Mouse (Mus musculus): Measurements from ENCODE around the gene Ift122. TPM values are rescaled to one million over a fixed set of nuclear protein-coding genes. Genes with fewer than 3 reads are reported as not detected.
A peak's percentile ranks its signal among the peaks of the same experiment; 100 is the strongest.
"Not testable (repeated sequence)": the region's sequence is repeated elsewhere in the genome, so short reads cannot be mapped to it uniquely, and the experiment has no call there.

Gene Ift122
- total RNA-seq, 2 experiments from 2014 or later = 4.0 to 5.7 TPM

DNA sequence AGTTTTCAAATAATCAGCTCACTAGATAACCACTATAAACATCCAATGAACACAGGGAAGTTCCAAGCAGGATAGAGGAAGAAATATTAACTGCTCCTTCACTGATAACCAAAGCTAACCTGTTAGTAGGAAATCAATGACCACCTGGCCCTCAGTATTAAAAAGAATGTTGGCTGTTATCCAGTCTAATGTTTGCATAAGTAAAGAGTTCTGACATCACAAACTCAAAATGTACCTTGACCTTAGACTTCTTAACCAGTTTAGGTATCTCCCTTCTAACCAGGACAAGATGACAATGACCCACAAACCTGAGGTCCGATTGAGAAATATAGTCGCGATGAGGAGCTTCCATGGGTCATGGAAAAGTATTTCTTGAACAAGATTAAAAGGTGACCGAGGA is 8.3 kb upstream of the Ift122 start:
- ATAC-seq (replicated peaks; ENCODE audit: poor library complexity, severe bottlenecking) = no peak

DNA sequence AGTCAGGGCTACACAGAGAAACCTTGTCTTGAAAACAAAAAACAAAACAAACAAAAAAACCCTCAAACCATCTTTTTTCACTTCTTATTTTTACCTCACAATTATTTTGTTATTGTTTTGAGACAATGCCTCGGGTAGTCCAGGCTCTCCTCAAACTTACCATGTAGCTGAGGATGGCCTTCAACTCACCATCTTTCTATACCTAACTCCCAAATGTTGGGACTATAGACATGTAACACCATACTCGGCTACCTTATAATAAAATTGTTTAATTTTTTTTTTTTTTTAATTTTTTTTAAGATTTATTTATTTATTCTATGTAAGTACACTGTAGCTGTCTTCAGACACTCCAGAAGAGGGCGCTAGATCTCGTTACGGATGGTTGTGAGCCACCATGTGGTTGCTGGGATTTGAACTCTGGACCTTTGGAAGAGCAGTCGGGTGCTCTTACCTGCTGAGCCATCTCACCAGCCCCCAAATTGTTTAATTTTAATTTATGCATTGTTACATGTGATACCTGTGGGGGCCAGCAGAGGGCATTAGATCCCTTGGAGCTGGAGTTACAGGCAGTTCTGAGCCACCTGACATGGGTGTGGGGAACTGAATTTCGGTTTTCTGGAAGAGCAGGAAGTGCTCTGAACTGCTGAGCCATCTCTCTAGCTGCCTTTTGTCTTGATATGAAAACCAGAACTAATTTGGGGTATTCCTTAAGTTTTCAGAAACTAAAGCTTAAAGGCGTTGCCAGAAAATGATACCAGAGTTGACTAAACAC is 6.4 kb upstream of the Ift122 start:
- ATAC-seq (replicated peaks; ENCODE audit: poor library complexity, severe bottlenecking) = peak; percentile 95

DNA sequence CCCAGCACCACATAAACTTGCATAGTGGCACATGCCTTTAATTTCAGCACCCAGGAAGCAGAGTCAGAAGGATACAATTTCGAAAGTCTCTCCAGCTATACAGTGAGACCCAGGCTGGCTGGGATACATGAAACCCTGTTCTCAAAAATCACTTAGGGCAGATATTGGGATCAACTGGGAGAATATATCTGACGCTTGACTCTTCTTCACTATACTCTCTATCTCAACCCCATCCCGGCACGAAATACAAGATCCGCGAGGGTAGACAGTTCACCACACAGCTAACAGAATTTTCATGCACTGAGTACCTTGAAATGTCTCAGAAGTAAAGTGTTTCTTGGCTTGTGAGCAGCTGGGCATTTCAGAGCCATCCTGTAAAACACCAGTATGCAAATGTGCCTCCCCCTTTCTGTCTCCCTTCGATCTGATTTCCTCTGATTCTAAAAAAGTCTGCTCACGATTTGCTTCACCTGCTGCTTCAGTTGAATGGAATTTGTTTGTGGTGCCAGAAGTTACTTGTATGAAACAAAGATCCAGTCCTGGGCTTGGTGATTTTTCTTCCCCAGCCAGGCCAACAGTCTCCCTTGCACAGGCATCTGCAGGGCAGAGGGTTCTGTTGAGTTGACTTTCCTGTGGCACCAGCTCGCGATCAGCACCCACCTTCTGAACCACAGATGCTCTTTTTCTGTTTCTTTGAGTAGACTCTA is 4.5 kb upstream of the Ift122 start:
- ATAC-seq (replicated peaks; ENCODE audit: poor library complexity, severe bottlenecking) = no peak

DNA sequence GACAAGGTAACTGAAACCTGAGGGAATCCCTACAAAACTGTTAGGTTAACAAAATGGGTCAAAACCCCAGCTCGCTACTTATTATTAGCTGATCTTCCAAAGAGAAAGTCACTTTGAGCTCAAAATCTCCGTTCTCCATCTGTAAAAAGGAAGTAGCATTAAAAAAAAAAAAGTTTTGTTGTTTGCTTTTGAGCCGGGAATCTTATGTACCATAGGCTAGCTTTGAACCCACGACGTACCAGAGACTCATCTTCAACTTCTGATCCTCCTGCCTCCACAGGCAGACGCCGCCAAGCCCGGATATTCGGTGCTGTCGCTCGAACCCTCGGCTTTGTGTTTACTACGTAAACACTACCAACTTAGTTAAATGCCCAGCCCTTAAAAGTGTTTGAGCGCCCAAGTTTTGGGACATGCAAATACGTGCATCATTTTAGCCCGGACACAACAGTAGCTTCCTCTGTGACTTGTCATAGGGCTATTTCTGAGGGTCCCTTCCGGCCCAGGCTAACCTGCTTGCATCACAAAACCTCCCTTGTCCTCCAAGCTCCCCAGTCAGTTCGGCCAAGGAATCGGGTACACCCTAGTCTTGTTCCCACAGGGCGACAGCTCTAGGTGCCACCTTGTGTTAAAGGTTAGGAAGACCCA is 702 bp upstream of the Ift122 start:
- peak; percentile 28 for ATAC-seq (replicated peaks; ENCODE audit: poor library complexity, severe bottlenecking)

DNA sequence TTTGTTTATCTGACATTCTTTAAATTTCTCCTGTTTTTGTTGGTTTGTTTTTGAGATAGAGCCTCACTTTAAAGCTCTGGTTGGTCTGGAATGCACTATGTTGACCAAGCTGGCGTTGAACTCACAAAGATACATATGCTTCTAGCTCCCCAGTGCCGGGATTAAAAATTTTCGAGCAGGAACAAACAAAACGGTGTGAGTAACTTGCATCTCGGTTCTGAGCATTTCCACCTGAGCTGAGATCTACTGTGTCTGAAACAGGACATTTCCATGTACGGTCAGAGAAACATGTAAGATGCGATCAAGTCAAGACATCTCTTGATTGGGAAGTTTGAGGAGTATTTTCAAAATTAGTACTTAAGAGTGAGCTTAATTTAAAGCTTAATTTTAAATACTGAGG is 715 bp downstream of the Ift122 start:
- no peak for ATAC-seq (replicated peaks; ENCODE audit: poor library complexity, severe bottlenecking)

DNA sequence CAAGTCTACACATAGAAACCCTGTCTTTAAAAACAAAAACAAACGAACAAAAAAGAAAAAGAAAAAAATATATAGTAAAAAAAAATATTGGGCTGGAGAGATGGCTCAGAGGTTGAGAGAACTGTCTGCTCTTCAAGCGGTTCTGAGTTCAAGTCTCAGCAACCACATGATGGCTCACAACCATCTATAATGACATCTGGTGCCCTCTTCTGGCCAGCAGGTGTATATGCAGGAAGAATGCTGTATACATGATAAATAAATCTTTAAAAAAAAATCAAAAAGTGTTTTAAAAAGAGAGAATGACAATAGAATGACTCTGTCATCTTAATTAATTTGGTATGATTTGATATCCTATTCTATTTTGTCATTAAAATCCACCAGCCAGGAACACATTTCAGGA is 1.2 kb downstream of the Ift122 start:
- no peak for ATAC-seq (replicated peaks; ENCODE audit: poor library complexity, severe bottlenecking)

DNA sequence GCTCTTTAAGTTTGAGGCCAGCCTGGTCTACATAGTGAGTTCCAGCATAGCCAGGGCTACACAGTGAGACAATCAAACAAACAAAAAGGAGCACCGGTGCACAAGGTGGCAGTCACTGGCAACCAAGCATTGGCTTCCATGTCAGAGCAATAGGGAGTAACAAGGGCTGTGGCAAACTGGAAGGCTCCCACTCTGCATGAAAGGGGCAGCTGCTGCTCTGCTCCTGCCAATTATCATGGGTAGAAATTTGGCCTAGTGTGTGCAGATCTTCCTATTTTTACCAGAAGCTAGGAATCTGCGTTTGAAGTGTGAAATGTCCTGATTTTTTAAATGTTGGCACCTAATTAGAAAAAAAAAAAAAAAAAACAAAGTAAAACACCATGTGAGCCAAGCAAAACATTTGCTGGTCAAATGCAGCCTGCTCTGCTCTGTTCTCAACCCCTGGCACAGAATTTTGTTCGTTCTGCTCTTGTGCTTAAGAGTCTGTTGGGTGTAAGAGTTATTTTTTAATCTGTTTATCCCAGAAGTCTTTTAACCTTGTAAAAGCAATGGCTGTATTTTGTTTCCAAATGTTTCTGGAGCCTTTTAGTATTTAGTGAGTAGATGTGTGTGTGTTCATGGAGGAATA is 2.6 kb downstream of the Ift122 start:
- no peak for ATAC-seq (replicated peaks; ENCODE audit: poor library complexity, severe bottlenecking)

DNA sequence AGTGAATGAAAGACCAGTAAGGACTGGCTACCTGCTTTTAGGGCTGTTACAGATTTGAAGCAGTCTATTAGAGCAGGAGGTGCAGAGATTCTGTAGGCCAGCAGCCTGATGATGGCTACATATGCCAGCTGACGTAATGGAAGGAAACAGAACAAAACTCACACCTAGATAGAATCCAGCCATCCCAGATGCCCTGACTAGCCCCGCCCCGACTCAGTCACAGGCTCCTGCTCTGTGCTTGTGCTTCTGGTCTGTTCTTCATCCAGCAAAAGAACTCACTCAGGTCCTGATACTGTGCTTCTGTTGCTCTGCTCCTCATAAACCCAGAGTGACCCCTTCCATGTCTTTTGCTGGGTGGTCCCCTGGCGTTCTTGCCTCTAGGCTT is 3.1 kb downstream of the Ift122 start:
- no peak for ATAC-seq (replicated peaks; ENCODE audit: poor library complexity, severe bottlenecking)

DNA sequence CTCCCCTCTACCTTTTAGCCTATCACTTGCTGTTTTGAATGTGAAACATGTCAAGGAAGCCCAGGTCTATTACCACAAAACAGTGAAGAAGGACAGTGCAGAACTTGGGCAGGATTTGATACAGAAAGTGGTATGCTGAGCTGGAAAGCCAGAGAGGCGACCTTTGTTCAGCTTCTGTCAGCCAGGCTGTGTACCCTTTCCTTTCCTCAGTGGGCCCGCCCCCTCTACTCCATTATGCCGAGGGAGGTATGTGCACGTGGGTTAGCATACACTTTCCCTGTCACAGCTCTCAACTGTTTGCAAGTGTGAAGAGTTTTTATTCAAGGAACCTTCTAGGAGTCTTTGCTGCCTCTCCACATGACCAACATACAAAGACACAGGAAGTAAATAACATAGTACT is 6.0 kb downstream of the Ift122 start:
- no peak for ATAC-seq (replicated peaks; ENCODE audit: poor library complexity, severe bottlenecking)

DNA sequence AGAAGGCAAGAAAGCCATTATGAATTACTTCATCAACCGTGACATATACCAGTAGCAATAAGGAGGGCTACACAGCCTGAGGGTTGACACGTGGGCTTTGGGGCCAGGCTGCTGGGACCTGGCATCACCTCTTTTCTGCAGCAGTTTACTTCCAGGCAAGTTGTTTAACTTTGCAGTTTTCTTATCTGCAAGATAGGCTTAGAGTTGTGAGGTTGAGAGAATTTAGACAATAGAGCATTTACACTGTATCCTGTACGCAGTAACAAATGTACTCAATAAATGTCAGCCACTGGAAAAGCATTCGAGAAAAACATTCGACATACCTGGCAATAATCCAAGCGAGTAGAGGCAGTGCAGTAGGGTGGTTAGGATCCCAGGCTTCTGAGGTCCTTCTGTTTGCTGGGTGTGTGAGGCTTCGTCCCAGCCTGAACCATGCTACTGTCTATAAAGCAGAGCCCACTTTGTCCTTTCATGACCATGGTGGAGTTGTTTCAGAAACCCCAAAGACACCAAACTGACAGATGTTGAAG is 6.8 kb downstream of the Ift122 start:
- ATAC-seq (replicated peaks; ENCODE audit: poor library complexity, severe bottlenecking) = no peak

DNA sequence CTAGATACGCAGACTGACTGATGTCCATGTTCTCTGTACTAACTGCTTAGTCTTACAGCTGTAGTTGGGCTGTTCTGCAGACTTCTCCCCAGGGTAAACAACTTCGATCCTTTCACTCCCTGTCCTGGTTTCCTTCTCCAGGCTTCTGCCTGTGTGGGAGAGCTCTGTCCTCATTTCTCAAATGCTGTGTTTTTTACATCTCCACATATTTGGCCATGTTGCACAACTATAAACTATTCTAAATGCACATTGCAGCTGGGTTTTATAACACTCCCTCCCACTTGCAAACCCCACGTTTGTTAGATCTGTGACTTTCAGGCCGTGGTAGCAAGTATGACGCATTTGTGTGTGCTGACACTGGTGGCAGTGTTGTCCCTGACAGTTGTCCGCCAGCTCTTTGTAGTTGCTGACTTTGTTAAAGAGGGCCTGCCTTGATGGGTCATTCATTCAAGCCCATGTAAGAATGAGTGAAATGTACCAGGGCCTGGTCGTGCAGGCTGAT is 10.1 kb downstream of the Ift122 start:
- ATAC-seq (replicated peaks; ENCODE audit: poor library complexity, severe bottlenecking) = no peak

DNA sequence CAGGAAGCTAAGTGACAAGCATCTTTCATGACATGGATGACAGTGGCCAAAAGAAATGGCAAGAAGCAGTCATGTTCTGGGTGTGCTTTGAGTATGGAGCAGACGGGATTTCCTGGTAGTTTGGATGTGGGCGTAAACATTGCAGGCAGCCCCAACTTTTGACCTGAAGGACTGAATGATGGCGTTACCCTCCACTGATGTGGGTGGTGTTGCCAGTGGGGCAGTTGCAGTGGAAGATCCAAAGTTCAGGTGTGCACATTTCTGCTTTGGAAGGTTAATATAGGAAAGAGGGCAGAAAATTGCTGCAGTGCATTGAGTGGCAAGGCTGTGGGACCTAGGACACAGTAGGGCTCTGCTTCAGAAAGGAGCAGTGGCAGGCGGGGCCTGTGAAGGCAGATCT is 12.0 kb downstream of the Ift122 start:
- no peak for ATAC-seq (replicated peaks; ENCODE audit: poor library complexity, severe bottlenecking)

DNA sequence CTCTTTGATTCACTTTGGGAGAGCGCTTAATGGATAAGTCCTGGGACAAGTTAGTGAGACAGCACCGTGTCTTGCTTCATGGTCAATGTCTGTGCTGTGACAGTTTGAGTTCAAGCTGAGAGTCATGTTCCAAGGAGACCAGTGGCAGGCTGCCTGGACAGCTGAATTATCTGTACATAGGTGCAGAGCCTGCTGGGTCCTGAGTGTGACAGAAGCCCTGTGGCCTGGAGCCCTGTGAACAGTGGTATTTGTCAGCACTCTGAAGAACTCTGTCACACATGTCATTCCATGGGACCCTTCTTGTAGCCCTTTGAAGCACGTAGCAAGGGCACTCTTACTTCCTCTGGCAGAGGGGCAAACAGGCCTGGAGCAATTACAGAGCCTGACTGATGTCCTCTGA is 13.9 kb downstream of the Ift122 start:
- not testable (repeated sequence) for ATAC-seq (replicated peaks; ENCODE audit: poor library complexity, severe bottlenecking)

DNA sequence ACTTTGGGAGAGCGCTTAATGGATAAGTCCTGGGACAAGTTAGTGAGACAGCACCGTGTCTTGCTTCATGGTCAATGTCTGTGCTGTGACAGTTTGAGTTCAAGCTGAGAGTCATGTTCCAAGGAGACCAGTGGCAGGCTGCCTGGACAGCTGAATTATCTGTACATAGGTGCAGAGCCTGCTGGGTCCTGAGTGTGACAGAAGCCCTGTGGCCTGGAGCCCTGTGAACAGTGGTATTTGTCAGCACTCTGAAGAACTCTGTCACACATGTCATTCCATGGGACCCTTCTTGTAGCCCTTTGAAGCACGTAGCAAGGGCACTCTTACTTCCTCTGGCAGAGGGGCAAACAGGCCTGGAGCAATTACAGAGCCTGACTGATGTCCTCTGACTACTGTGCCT is 18.0 kb downstream of the Ift122 start:
- not testable (repeated sequence) for ATAC-seq (replicated peaks; ENCODE audit: poor library complexity, severe bottlenecking)

DNA sequence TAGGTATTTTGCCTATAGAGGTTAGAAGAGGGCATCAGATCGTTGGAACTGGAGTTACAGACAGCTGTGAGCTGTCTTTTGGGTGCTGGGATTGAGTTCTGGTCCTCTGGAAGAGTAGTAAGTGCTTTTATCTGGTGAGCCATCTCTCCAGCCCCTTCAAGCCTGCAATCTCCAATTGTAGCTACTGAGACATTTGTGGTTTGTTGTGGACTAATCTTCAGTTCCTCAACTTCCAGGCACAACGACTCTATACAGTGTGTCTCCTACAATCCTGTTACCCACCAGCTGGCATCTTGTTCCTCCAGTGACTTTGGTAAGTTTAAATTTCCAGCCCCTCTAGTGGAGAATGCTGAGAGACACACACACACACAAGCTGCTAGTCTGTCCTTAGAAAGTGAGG is 24.0 kb downstream of the Ift122 start:
- ATAC-seq (replicated peaks; ENCODE audit: poor library complexity, severe bottlenecking) = peak; percentile 48; the same call in 1 of the 2 replicates

DNA sequence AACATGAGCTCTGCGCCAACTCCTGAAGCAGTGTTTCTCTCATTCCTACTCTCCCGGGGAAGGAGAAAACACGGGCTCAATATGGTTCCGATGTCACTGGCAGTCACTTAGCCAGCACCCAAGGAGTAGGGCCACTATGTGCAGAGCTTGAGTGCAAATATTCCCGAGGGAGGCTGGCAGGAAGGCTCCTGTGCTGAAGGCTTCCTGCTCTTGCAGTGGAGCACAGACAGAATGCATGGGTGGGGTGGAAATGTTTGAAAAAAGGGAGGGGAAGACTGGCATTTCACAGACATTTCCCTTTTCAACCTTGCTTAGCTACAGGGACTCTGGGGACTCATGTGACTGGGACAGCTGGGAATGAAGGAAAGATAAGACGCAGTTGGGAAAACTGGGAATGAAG is 25.4 kb downstream of the Ift122 start:
- no peak for ATAC-seq (replicated peaks; ENCODE audit: poor library complexity, severe bottlenecking)

DNA sequence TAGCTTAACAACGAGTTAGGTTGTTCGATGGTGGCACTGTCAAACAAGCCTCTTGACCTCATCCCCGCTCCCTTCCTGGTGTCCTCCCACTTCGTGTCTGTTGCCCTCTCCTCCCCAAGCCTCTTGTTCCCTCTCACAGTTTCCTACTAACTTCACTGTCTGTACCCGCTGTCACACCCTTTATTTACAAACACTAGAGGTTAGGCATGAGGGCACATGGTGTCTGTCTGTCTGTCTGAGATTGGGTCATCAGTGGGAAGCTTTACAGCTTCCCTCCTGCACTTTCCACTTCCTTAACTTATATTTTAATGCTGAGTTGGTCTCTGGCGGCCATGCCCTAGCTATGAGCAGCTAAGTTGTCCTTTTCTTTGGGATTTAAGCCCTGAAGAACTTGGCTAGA is 26.5 kb downstream of the Ift122 start:
- ATAC-seq (replicated peaks; ENCODE audit: poor library complexity, severe bottlenecking) = peak; percentile 71

DNA sequence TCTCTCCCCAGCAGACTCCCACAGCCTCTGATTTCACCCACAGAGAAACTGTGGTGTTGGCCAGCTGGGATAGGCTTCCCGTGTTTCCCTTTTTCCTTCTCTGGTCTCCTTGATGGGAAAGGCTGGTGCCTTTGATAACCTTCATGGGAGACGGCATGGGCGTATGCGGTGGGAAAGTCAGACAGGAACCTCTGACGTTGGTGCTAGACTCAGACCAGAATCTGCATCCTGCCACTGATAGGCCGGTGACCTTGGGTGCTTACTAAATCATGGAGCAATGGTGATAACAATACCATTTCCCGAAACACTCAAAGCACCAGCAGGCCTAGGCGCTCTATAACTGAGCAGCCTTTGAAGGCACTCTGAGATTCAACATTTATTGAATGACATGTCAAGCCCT is 27.5 kb downstream of the Ift122 start:
- ATAC-seq (replicated peaks; ENCODE audit: poor library complexity, severe bottlenecking) = no peak

DNA sequence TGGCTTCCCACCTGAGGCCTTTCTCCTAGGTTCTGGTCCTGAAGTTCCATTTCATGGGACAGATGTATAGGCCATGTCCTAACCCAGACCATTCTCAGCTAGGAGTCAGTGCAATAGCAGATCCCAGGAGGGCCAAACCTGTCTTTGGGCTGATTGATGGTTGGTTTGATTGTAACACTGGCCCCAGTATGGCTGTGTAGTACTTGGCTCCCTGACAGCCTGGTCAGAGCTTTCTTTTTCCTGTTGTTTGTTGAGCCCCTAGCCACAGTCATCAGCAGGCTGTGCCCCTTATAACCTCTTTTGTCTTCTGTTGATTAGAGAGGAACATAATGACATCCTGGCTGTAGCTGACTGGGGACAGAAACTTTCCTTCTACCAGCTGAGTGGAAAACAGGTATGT is 30.7 kb downstream of the Ift122 start:
- no peak for ATAC-seq (replicated peaks; ENCODE audit: poor library complexity, severe bottlenecking)

DNA sequence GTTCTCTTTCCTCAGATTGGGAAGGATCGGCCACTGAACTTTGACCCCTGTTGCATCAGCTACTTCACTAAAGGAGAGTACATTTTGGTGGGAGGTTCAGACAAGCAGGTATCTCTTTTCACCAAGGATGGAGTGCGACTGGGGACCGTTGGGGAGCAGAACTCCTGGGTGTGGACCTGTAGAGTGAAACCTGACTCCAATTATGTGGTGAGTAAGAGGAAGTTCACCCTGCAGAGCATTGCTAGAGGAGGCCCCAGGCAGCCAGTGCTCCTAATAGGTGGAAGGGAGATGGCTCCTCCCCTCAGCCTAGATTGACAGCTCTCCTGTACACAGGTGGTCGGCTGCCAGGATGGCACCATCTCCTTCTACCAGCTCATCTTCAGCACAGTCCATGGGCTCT is 33.6 kb downstream of the Ift122 start:
- ATAC-seq (replicated peaks; ENCODE audit: poor library complexity, severe bottlenecking) = peak; percentile 80

DNA sequence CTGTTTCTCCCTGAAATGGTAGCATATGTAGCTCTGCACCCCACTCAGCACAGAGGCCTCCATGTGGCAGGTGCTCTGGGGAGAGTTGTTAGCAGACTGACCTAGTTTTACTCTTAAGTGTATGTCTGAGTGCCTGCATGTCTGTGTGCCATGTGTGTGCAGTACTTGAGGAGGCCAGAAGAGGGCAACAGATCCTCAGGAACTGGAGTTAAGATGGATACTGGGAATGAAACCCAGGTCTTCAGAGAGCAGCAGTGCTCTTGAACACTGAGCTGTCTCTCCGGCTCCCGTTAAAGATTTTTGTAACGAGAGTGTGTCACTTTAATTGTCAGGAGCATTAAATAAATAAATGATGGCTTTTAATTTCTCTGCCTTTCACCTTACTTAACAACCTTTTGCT is 35.0 kb downstream of the Ift122 start:
- ATAC-seq (replicated peaks; ENCODE audit: poor library complexity, severe bottlenecking) = peak; percentile 41; the same call in 1 of the 2 replicates
